Mouse (Mus musculus): ENCODE measurements around the gene Mea1. TPM values are rescaled to one million over a fixed set of nuclear protein-coding genes. Genes with fewer than 3 reads are reported as not detected.
A peak's percentile ranks its signal among the peaks of the same experiment; 100 is the strongest.

Mea1 gene
- polyA plus RNA-seq, 1 experiment from 2014 or later, result 135 TPM

- under 1% methylated on average over 34 of the region's 34 CpGs for WGBS
- peak overlapping the region; percentile 66 for H3K9ac ChIP-seq (ENCODE audit: low read depth, low read length)
- peak overlapping the region; percentile 73 for H3K4me2 ChIP-seq (ENCODE audit: low read length)
- no peaks in the 10 kb centered on the region for H3K27me3 ChIP-seq (ENCODE audit: insufficient read depth, low read length)
- ATAC-seq (replicated peaks; ENCODE audit: low FRiP score, low read depth) (peak; percentile 16), DNase-seq (ENCODE audit: low spot score) (peak; percentile 82)
- H3K27ac ChIP-seq, result peak overlapping the region; percentile 78
- peak; percentile 49; the same call in 1 of the 2 replicates for TF ChIP-seq CTCF (IDR thresholded peaks at IDR 0.05; ENCODE audit: low read depth)
- no peaks in the 10 kb centered on the region for H3K9me3 ChIP-seq (replicated peaks; ENCODE audit: low read length)
- H3K4me1 ChIP-seq (replicated peaks; ENCODE audit: insufficient read depth, low read length), result peaks cover 22% of the 10 kb centered on the region; the same call in 1 of the 2 replicates
- peak overlapping the region; percentile 57 for H3K4me3 ChIP-seq (replicated peaks; ENCODE audit: low read depth, low read length)
- peaks cover 43% of the 10 kb centered on the region for H3K36me3 ChIP-seq (ENCODE audit: insufficient read depth, low read length)
These were observed 1.5 kb downstream of the Mea1 start for GRCm38 (mm10) chr17:46679843-46680759.

DNA sequence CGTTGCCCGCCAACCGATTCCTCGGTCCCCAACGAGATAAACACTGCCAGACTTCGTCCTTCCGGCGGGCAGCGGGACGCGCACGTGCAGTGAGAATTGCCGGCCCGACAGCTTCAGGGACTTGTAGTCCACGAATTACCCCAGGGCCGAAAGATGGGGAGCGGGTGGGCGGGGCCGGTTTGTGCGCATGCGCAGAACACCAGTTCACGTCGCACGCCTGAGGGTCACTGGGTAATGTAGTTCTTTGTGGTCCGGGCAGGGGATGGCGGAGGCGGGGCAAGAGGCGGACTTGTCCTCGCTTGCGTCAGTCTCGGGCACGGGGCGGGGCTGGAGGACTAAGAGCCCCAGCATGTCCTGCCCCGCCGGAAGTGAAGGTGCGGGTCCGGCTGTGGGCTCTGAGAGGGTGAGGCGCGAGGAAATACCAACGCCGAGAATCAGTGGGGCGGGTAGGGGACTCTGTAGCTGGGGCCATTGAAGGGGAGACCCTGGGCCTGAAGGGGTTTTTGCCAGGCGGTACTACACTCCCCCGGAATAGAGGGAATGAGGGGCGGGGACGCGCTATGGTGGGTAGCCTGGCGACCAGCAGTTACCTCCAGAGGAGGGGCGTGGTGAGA is 2.3 kb downstream of the Mea1 start, which contains the start of gene Klhdc3:
Gene Klhdc3 (minus strand): TSS at position 155 of the 614 bp plus-strand sequence.
- DNase-seq (ENCODE audit: low spot score) (peak; percentile 100), ATAC-seq (replicated peaks; ENCODE audit: low FRiP score, low read depth) (peak; percentile 97)
- no peak for TF ChIP-seq CTCF (IDR thresholded peaks at IDR 0.05; ENCODE audit: low read depth)
- H3K9ac ChIP-seq (ENCODE audit: low read depth, low read length), result peak within 1 kb of the TSS; percentile 66
- H3K36me3 ChIP-seq (ENCODE audit: insufficient read depth, low read length), result peaks cover 43% of the 10 kb centered on the region
- no peaks in the 10 kb centered on the region for H3K27me3 ChIP-seq (ENCODE audit: insufficient read depth, low read length)
- peak within 1 kb of the TSS; percentile 57 for H3K4me3 ChIP-seq (replicated peaks; ENCODE audit: low read depth, low read length)
- peak within 1 kb of the TSS; percentile 73 for H3K4me2 ChIP-seq (ENCODE audit: low read length)
- under 1% methylated on average over 49 of the region's 49 CpGs for WGBS
- H3K4me1 ChIP-seq (replicated peaks; ENCODE audit: insufficient read depth, low read length), result peaks cover 22% of the 10 kb centered on the region; the same call in 1 of the 2 replicates
- peak within 1 kb of the TSS; percentile 78 for H3K27ac ChIP-seq
- H3K9me3 ChIP-seq (replicated peaks; ENCODE audit: low read length), result no peaks in the 10 kb centered on the region

- no peak for ATAC-seq (replicated peaks; ENCODE audit: low FRiP score, low read depth)
These were observed 3.0 kb downstream of the Mea1 start for GRCm38 (mm10) chr17:46681466-46682118.

GRCm38 (mm10) chr17:46682654-46683389 is 4.2 kb downstream of the Mea1 start:
- no peaks in the 10 kb centered on the region for H3K27me3 ChIP-seq (ENCODE audit: insufficient read depth, low read length)
- no peak overlapping the region for H3K4me3 ChIP-seq (replicated peaks; ENCODE audit: low read depth, low read length)
- TF ChIP-seq CTCF (IDR thresholded peaks at IDR 0.05; ENCODE audit: low read depth), result no peak
- ATAC-seq (replicated peaks; ENCODE audit: low FRiP score, low read depth), result no peak
- H3K4me2 ChIP-seq (ENCODE audit: low read length), result no peak overlapping the region
- H3K4me1 ChIP-seq (replicated peaks; ENCODE audit: insufficient read depth, low read length), result peaks cover 22% of the 10 kb centered on the region; the same call in 1 of the 2 replicates
- no peak for DNase-seq (ENCODE audit: low spot score)
- no peak overlapping the region for H3K27ac ChIP-seq
- 85% methylated on average over 16 of the region's 16 CpGs for WGBS
- H3K9me3 ChIP-seq (replicated peaks; ENCODE audit: low read length), result no peaks in the 10 kb centered on the region
- peaks cover 47% of the 10 kb centered on the region for H3K36me3 ChIP-seq (ENCODE audit: insufficient read depth, low read length)
- H3K9ac ChIP-seq (ENCODE audit: low read depth, low read length), result no peak overlapping the region

More at GRCm38 (mm10) chr17:46681466-46682118, 3.0 kb downstream of the Mea1 start:
- H3K27me3 ChIP-seq (ENCODE audit: insufficient read depth, low read length), result no peaks in the 10 kb centered on the region
- 25% methylated on average over 12 of the region's 12 CpGs for WGBS
- H3K36me3 ChIP-seq (ENCODE audit: insufficient read depth, low read length), result peaks cover 43% of the 10 kb centered on the region
- peak overlapping the region; percentile 57 for H3K4me3 ChIP-seq (replicated peaks; ENCODE audit: low read depth, low read length)
- H3K4me1 ChIP-seq (replicated peaks; ENCODE audit: insufficient read depth, low read length), result peaks cover 22% of the 10 kb centered on the region; the same call in 1 of the 2 replicates
- H3K9ac ChIP-seq (ENCODE audit: low read depth, low read length), result peak overlapping the region; percentile 59
- peak overlapping the region; percentile 65 for H3K4me2 ChIP-seq (ENCODE audit: low read length)
- H3K27ac ChIP-seq, result peak overlapping the region; percentile 31; the same call in 1 of the 2 replicates
- DNase-seq (ENCODE audit: low spot score), result no peak
- no peaks in the 10 kb centered on the region for H3K9me3 ChIP-seq (replicated peaks; ENCODE audit: low read length)
- TF ChIP-seq CTCF (IDR thresholded peaks at IDR 0.05; ENCODE audit: low read depth), result no peak

DNA sequence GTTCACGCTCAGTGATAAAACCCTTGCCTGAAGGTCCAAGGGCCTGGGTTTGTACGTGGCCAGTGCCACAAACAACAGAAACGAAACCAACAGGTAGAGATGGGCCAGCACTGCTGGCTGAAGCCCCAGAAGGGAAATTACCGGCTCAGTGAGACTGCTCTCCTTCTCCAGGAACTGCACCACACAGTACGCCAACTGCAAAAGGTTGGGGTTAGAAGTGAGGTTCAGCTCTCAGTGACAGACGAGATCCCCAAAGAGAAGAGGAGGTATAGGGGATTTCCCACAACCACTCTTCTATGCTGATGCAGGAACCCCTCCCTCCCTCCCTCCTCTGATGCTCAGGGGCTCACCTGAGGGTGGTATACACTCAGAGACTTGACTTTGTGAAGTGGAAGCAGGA is 7.3 kb downstream of the Mea1 start:
- no peak overlapping the region for H3K27ac ChIP-seq
- H3K4me1 ChIP-seq (replicated peaks; ENCODE audit: insufficient read depth, low read length), result 0 out of 2 replicates have a peak, but pooled peaks cover 5% of the 10 kb centered on the region
- no peaks in the 10 kb centered on the region for H3K9me3 ChIP-seq (replicated peaks; ENCODE audit: low read length)
- no peaks in the 10 kb centered on the region for H3K27me3 ChIP-seq (ENCODE audit: insufficient read depth, low read length)
- DNase-seq (ENCODE audit: low spot score) (no peak), ATAC-seq (replicated peaks; ENCODE audit: low FRiP score, low read depth) (no peak)
- H3K9ac ChIP-seq (ENCODE audit: low read depth, low read length), result no peak overlapping the region
- 88% methylated on average over 6 of the region's 6 CpGs for WGBS
- peaks cover 47% of the 10 kb centered on the region for H3K36me3 ChIP-seq (ENCODE audit: insufficient read depth, low read length)
- no peak for TF ChIP-seq CTCF (IDR thresholded peaks at IDR 0.05; ENCODE audit: low read depth)
- no peak overlapping the region for H3K4me3 ChIP-seq (replicated peaks; ENCODE audit: low read depth, low read length)
- H3K4me2 ChIP-seq (ENCODE audit: low read length), result no peak overlapping the region
